Mouse (Mus musculus) urinary bladder, adult 2 months (tissue): ENCODE data around the gene Foxf2. TPM values are rescaled to one million over a fixed set of nuclear protein-coding genes. Genes with fewer than 3 reads are reported as not detected.

Experiments
- DNase-seq: peaks from one replicate; pipeline ENCODE4 v3.0.0; 2022; ENCODE audit warnings: low spot score
- polyA plus RNA-seq: library from polyadenylated mRNA; depleted of rRNA; stranded (reverse); fragments of >200 nt; gene quantifications from 2 replicates; pipeline ENCODE4 v1.2.3, GENCODE M21; 2012

Gene Foxf2
- polyA plus RNA-seq, 1 experiment = 14.1 TPM

- DNase-seq = no peak
Measured at GRCm38 (mm10) chr13:31626183-31626801, 676 bp downstream of the Foxf2 start.

GRCm38 (mm10) chr13:31626991-31627625 is 1.5 kb downstream of the Foxf2 start:
- DNase-seq = no peak

DNA sequence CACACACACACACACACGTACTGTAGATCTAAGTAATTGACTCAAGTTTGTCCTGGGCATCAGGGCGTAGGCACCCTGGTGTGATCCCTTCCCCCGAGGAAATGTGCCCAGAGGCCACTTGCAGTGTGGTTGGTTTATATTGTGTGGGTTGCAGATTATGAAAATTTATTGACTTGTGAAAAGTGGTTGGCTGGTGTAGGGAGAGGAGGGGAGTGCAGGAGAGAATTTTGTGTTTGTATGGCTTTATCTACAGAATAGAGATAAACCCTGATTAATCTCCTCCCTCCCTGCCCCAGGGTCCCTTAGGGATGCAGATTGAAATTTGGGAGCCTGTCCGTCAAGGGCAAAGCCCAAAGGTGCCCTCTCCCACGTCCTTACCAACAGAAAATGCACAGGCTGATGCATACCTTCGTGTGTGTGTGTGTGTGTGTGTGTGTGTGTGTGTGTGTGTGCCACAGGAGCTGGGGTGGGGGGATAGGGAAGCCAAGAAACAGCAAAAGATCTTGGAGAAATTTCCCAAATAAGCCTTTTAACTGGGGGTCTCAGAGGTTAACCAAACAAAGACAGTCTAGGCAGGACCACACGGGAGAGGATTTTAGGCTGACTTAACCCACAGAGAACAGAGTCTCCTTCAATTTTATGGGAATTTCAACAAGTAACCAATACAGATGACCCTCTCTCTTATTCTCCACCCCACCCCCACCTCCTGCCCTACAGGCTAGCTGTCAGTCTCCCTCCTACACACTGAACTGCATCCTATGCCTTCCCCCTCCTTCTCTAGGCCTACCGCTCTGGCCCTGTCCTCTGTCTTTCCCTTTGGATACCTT is 2.5 kb downstream of the Foxf2 start:
- no peak for DNase-seq

DNA sequence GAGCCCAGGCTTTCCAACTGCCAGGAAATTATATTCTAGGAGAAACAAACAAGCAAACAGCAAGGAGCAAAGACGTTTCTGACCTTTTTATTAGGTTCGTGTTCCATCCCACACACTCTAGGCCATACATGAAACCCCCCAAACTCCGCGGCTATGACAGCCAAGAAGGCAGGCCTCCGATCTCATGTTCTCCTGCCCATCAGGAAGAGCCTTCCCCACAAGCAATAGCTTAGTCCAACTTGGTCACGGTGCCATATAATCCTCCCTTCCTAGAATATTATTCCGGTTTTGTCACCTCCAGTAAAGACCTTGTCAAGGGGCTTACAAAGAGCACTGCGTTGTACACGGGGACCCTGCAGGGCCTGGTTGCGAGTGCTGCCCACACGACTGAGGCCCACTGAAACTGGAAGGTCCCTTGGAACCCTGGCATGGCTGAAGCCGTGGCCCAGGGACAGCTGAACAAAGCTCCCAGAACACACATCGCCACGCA is 3.1 kb downstream of the Foxf2 start:
- no peak for DNase-seq

- no peak for DNase-seq
Measured at GRCm38 (mm10) chr13:31629321-31629851, 3.8 kb downstream of the Foxf2 start.

DNA sequence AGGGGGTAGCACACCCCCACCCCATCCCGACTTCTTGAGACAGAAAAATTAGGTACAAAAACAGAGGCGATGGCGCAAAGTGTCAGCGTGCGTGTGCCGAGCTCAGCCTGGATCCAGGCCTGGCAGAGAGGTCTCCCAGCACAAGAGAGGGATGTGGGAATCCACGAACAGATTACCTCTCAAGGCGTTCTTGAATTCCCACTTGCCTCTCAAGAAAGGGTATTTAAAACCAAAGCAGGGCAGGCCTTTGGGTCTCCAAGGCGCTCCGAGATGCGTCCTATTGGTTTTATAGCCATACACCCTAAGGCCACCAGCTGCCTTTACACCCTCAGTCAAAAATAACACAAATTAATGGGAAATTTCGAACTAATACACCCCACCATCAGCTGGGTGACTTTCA is 4.4 kb downstream of the Foxf2 start:
- DNase-seq = no peak

DNA sequence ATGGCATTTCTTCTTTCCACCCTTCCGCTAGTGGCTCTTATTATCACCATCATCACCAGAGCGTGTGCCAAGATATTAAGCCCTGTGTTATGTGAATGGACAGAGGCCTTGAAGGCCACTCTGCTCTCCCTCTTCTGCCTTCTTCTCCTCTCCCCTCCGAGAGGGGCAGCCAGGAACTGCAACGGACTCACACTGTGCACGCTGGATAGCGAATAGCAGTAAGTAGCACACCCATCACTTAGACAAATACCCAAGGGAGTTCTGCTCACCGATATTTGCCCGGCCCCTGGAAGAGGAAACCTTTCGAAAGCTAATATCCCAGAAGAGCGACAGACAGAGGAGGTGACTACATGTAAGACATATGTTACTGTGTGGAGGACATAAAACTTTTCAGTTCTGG is 4.9 kb downstream of the Foxf2 start:
- DNase-seq = no peak

DNA sequence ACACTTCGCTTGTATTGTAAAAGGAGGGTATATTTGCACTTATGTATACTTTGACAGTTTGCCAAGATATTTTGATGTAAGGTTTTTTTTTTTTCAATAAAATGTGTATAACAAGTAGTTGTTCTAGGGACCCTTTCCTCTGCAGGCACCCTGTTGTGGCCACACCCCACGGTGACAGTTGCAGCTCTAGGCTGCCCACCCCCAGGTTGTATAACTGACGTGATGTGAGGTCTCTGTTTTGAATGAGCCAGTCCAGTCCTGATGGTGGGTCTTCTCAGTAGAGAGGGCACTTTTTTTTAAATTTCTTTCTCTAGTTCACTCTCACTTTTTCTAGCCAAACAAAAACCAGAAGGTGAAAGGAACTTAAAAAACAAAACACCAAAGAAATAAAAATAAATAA is 5.7 kb downstream of the Foxf2 start:
- DNase-seq = no peak

- DNase-seq = peak; percentile 65
Measured at GRCm38 (mm10) chr13:31632450-31632849, 6.8 kb downstream of the Foxf2 start.

DNA sequence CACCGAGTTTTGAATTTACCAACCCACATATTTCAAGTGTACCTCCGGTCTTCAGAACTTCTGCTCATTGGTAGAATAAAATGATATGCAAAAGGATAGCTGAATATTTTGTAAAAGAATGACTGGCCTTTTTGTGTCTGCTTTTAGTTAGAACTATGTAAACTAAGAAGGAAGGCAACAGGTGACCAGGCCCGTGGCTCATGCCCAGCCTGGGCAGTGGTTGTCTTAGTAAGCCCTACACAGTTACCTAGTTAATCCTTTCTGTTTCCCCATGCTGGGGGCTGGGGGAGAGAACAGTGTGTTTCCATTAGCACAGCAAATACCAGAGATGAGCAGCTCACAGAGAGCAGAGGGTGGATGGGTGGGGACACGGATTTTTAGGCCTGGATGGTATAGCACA is 7.6 kb downstream of the Foxf2 start:
- DNase-seq = no peak

DNA sequence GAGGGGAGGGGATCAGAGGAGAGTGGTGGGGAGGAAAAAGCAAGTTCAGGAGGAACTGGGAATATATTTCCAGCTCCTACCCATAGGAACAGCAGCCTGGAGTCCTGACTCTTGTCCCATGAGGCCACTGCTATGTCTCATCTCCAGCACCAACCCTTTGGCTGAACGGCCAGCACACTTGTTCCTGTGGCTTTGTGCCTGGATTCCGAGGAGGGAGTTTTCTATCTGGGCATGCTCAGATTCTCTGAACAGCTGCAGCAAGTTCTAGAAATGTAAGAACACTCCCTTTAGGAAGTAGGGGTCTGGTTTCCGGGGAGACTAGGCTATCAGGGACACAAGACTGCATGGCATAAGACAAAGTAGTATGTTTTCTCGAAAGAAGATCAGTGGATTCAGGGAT is 9.9 kb downstream of the Foxf2 start:
- DNase-seq = no peak

GRCm38 (mm10) chr13:31641517-31641916 is 15.9 kb downstream of the Foxf2 start:
- DNase-seq = no peak

DNA sequence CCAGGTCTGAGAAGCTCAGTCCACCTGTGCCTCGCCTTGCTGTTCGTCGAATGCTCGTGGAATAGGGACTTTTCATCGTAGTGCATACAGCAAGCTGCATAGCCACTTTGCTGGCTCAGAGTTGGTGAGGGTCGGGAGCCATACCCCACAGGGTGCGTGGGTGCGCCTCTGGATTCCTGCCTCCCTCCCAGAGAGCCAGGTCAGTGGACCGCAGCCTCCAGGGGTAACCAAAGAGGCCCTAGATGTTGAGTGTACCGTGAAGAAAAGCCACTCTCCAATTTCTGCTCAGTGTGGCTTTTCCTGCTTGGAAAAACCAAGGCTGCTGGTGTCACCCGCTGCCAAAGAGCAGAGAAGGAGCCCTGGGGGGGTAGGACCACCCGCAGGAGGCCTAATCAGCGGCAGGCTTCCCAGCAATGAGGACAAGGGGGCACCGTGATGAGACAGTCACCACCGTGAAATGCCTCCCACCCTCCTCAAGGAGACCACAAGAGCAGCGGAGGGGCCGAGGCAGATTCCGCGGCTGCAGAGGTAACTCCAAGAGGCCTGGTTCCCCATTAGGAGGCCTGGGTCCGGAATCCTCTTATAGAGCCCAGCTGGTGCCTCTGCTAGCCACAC is 26.6 kb downstream of the Foxf2 start:
- no peak for DNase-seq

DNA sequence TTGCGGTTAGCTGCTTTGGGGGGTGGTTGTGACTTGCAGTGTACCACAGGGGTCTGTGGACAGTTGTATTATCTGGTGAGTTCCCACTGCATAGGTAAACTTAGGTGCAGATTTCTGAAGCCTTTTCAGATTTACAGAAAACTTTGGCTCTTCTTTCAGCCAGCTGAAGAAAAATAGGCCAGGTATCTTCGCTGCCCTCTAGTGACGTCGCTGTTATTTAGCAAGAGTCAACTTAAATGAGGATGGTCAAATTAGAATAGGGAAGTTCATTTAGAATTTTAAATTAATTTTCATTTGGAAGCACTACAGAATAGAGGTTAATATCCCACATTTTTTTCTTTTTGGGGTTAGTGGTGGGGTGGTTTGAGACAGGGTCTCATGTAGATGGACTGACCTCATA is 30.6 kb downstream of the Foxf2 start:
- no peak for DNase-seq

DNA sequence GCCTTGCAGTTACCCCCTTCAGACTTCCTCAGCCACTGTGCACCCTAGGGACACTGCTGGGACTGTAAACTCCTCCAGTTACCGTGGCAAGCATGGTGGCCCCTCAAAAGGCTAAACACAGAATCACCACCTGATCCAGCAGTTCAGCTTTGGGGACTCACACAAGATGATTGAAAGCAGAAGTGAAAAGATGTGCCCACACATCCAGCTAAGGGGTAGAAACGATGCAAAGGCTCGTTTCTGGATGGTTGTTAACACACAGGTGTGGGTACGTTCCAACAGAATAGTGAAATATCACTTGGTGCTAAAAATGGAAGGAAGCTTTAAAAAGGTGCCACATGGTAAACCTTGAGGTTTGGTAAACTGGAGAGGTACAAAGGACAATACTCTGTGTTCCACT is 32.6 kb downstream of the Foxf2 start:
- DNase-seq = no peak

GRCm38 (mm10) chr13:31658963-31659362 is 33.3 kb downstream of the Foxf2 start:
- DNase-seq = no peak

DNA sequence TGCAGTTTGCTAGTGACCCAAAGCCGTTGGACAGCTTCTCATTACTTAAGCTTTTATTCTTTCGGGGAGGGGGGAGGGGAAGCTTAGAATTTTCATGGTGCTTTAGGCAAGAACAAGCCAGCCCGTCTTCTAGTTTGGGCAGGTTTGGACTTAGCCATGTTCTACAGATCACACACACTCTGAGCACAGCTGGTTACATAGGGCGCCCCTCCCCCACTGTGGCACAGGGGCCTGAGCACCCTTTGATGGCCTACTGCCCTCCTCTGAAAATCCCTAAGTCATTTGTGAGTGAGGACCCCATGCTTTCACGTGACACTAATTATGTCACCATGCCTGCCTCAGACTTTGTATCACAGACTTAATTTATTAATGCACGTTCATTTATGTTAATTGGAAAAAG is 35.6 kb downstream of the Foxf2 start:
- no peak for DNase-seq

- DNase-seq = no peak
Measured at GRCm38 (mm10) chr13:31665376-31665775, 39.8 kb downstream of the Foxf2 start.

DNA sequence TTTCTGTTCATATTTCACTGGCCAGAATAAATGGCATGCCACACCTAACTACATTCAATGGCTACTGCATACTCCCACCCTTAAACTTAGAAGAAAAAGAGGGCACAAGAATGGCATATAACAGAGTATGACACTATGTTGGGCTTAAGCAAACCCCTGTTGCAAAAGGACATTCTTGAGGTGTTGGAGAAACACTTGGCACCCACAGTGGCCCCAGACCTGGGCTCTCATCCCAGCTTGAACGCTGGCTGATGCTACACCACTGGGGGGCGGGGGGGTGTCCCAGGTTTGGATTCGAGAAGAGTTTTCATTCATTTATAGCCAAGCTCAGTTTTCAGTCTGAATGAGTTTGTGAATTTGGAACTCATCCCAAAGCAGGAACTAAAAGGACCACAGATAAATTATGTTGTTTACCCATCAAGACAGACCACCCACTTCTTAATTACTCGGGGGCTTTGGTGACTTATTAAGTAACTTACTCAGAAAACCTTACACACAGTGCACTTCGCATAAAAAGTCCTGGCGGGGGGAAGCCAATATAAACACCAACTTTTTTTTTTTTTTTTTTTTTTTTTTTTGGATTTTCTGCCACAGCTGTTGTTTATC is 42.4 kb downstream of the Foxf2 start:
- no peak for DNase-seq

GRCm38 (mm10) chr13:31672093-31672492 is 46.5 kb downstream of the Foxf2 start:
- no peak for DNase-seq
